In genomic region chr8:10172278-10172677, GRCm38 (mm10) we compare ENCODE assay signal across 23 mouse cellular contexts. TPM values are rescaled to one million over a fixed set of nuclear protein-coding genes. Genes with fewer than 3 reads are reported as not detected.
DNase-seq lines count a peak whose midpoint lies in the region; ATAC-seq and TF ChIP-seq lines count a peak whose summit lies in the region.
"Had no signal": no experiment of that assay in that cellular context is flagged by ENCODE, and none has a peak within 500 bp of the region (broad histone marks: within the 10 kb centered on the region; RNA-seq: fewer than 3 reads in every experiment).

No protein-coding gene starts in this region.

- ATAC-seq in forebrain, embryonic 13.5 days, result no peak
- ATAC-seq in hindbrain, embryonic 15.5 days (ENCODE audit: low FRiP score, low read depth), result no peak
- no peak for ATAC-seq in hindbrain, embryonic 14.5 days (ENCODE audit: low FRiP score)
- ATAC-seq in megakaryocyte progenitor cell, adult 5-6 weeks (replicated peaks; ENCODE audit: poor library complexity), result peak; percentile 69
- ATAC-seq in CD4-positive, CD25-positive, alpha-beta regulatory T cell, adult 4 months, result no peak
- ATAC-seq: forebrain, embryonic 16.5 days; inflammation-experienced regulatory T-cells, adult 6 months; intestine, postnatal 0 days had no signal

- no peaks in the 10 kb centered on the region for H3K9me3 ChIP-seq in forebrain, embryonic 10.5 days
- H3K9me3 ChIP-seq in forebrain, embryonic 13.5 days (replicated peaks), result no peaks in the 10 kb centered on the region
- no peaks in the 10 kb centered on the region for H3K9me3 ChIP-seq in hindbrain, embryonic 15.5 days
- no peaks in the 10 kb centered on the region for H3K9me3 ChIP-seq in hindbrain, embryonic 14.5 days (ENCODE audit: control insufficient read depth, low read length)
- H3K9me3 ChIP-seq: embryonic facial prominence, embryonic 10.5 days; heart, embryonic 15.5 days; hindbrain, embryonic 13.5 days had no signal

- H3K27me3 ChIP-seq in forebrain, embryonic 10.5 days (ENCODE audit: poor library complexity, severe bottlenecking), result no peaks in the 10 kb centered on the region; the same call in 1 of the 2 replicates
- no peaks in the 10 kb centered on the region for H3K27me3 ChIP-seq in forebrain, embryonic 13.5 days
- no peaks in the 10 kb centered on the region for H3K27me3 ChIP-seq in hindbrain, embryonic 15.5 days
- no peaks in the 10 kb centered on the region for H3K27me3 ChIP-seq in hindbrain, embryonic 14.5 days (ENCODE audit: control insufficient read depth, insufficient read depth, low read length)
- H3K27me3 ChIP-seq: heart, embryonic 15.5 days; hindbrain, embryonic 13.5 days had no signal

- intact Hi-C loops in left cerebral cortex, postnatal 36 days (cut with DNase I), result no loop called here

- no peak for DNase-seq in forebrain, embryonic 10.5 days (ENCODE audit: extremely low spot score, low spot score)
- DNase-seq in hindbrain, embryonic 14.5 days (ENCODE audit: low spot score), result no peak
- DNase-seq in left cerebral cortex, postnatal 36 days (ENCODE audit: low spot score in 2 of 2), result no peak
- DNase-seq: adrenal gland, postnatal 14 days; B cell, adult 2 months; cerebellum, adult 18-20 months; cerebellum, adult 9-11 months; cerebellum, postnatal 36 days; gastrocnemius, postnatal 14 days; heart, postnatal 14 days had no signal

- TF ChIP-seq POLR2A in bone marrow macrophage, adult 2 months (IDR thresholded peaks at IDR 0.05; ENCODE audit: borderline replicate concordance, low read depth, low read length), result no peak

- TF ChIP-seq CTCF in bone marrow macrophage, adult 2 months (IDR thresholded peaks at IDR 0.05; ENCODE audit: low read depth, low read length), result no peak

- H3K36me3 ChIP-seq in forebrain, embryonic 10.5 days (replicated peaks), result no peaks in the 10 kb centered on the region
- no peaks in the 10 kb centered on the region for H3K36me3 ChIP-seq in forebrain, embryonic 13.5 days (ENCODE audit: poor library complexity, severe bottlenecking)
- H3K36me3 ChIP-seq in hindbrain, embryonic 15.5 days, result no peaks in the 10 kb centered on the region
- H3K36me3 ChIP-seq in hindbrain, embryonic 14.5 days (replicated peaks; ENCODE audit: control insufficient read depth, insufficient read depth), result no peaks in the 10 kb centered on the region
- H3K36me3 ChIP-seq: embryonic facial prominence, embryonic 10.5 days; heart, embryonic 15.5 days; hindbrain, embryonic 13.5 days had no signal

- H3K4me2 ChIP-seq in forebrain, embryonic 13.5 days, result no peak overlapping the region
- no peak overlapping the region for H3K4me2 ChIP-seq in hindbrain, embryonic 15.5 days
- no peak overlapping the region for H3K4me2 ChIP-seq in hindbrain, embryonic 14.5 days (replicated peaks)
- H3K4me2 ChIP-seq: heart, embryonic 11.5 days; heart, embryonic 15.5 days; hindbrain, embryonic 13.5 days had no signal

- 93% methylated on average over 3 of the region's 3 CpGs for WGBS in forebrain, embryonic 10.5 days
- WGBS in forebrain, embryonic 13.5 days, result 90% methylated on average over 3 of the region's 3 CpGs
- 87% methylated on average over 3 of the region's 3 CpGs for whole genome bisulfite sequencing in hindbrain, embryonic 15.5 days
- WGBS in hindbrain, embryonic 14.5 days, result 87% methylated on average over 3 of the region's 3 CpGs

- no peak overlapping the region for H3K4me3 ChIP-seq in forebrain, embryonic 10.5 days
- no peak overlapping the region for H3K4me3 ChIP-seq in forebrain, embryonic 13.5 days
- no peak overlapping the region for H3K4me3 ChIP-seq in hindbrain, embryonic 15.5 days
- no peak overlapping the region for H3K4me3 ChIP-seq in hindbrain, embryonic 14.5 days (replicated peaks; ENCODE audit: low read length)
- no peak overlapping the region for H3K4me3 ChIP-seq in bone marrow macrophage, adult 2 months (ENCODE audit: insufficient read depth, low read length)
- H3K4me3 ChIP-seq: embryonic facial prominence, embryonic 10.5 days; heart, embryonic 15.5 days; hindbrain, embryonic 13.5 days had no signal

- H3K4me1 ChIP-seq in forebrain, embryonic 10.5 days, result peaks cover 39% of the 10 kb centered on the region
- H3K4me1 ChIP-seq in forebrain, embryonic 13.5 days, result peaks cover 30% of the 10 kb centered on the region
- H3K4me1 ChIP-seq in hindbrain, embryonic 15.5 days (replicated peaks), result peaks cover 28% of the 10 kb centered on the region
- H3K4me1 ChIP-seq in hindbrain, embryonic 14.5 days (replicated peaks; ENCODE audit: control insufficient read depth, insufficient read depth, low read length), result peaks cover 18% of the 10 kb centered on the region
- H3K4me1 ChIP-seq in bone marrow macrophage, adult 2 months (ENCODE audit: control insufficient read depth, insufficient read depth, low read length), result peaks cover 68% of the 10 kb centered on the region
- H3K4me1 ChIP-seq: heart, embryonic 15.5 days had no signal

- no peak overlapping the region for H3K9ac ChIP-seq in forebrain, embryonic 13.5 days
- no peak overlapping the region for H3K9ac ChIP-seq in hindbrain, embryonic 15.5 days
- H3K9ac ChIP-seq in hindbrain, embryonic 14.5 days, result no peak overlapping the region
- H3K9ac ChIP-seq: heart, embryonic 15.5 days; hindbrain, embryonic 13.5 days had no signal

- 0 out of 2 replicates have a peak overlapping the region, but pooled peaks have one; percentile 36 for H3K27ac ChIP-seq in forebrain, embryonic 10.5 days
- H3K27ac ChIP-seq in forebrain, embryonic 13.5 days, result no peak overlapping the region
- peak overlapping the region; percentile 30; the same call in 1 of the 2 replicates for H3K27ac ChIP-seq in hindbrain, embryonic 15.5 days (replicated peaks)
- H3K27ac ChIP-seq in hindbrain, embryonic 14.5 days, result no peak overlapping the region
- H3K27ac ChIP-seq in bone marrow macrophage, adult 2 months (ENCODE audit: insufficient read depth, low read depth, low read length), result peak overlapping the region; percentile 45
- H3K27ac ChIP-seq: embryonic facial prominence, embryonic 10.5 days; heart, embryonic 15.5 days had no signal

RNA-seq across cellular contexts. Expression of gene Myo16, which starts 18.6 kb away (rescaled TPM):
- polyA plus RNA-seq in forebrain, embryonic 10.5 days (2016; fragmentation: Nextera tagmentation; extraction: Ambion mirVana), result 0.50 and 0.64 TPM in 2 replicates
- 2.0 and 2.6 TPM in 2 replicates for polyA plus RNA-seq in forebrain, embryonic 13.5 days (2015; fragmentation: Nextera tagmentation; extraction: Ambion mirVana)
- 4.6 and 5.5 TPM in 2 replicates for polyA plus RNA-seq in hindbrain, embryonic 15.5 days (2015; fragmentation: Nextera tagmentation; extraction: Ambion mirVana)
- polyA plus RNA-seq in hindbrain, embryonic 14.5 days (2014; fragmentation: Nextera tagmentation; extraction: Ambion mirVana), result 6.7 and 7.3 TPM in 2 replicates
- polyA plus RNA-seq in bone marrow macrophage, adult 2 months (2012; ENCODE audit: insufficient read depth, insufficient read length, missing spikeins), result not detected in 2 replicates
- total RNA-seq in megakaryocyte progenitor cell, adult 5-6 weeks (2015), result not detected in 2 replicates
- 0.07 TPM in 1 of 2 replicates, not detected in the other for total RNA-seq in megakaryocyte progenitor cell, adult 5-6 weeks (2017)
- total RNA-seq in left cerebral cortex, postnatal 36 days (2021), result 10 to 100 TPM; 31.3 to 39.1 TPM
- polyA plus RNA-seq in CD4-positive, CD25-positive, alpha-beta regulatory T cell, adult 4 months (2017; shearing (Covaris generic)), result not detected
- total RNA-seq: adrenal gland, postnatal 14 days; MEL had no signal
- polyA plus RNA-seq: inflammation-experienced regulatory T-cells, adult 6 months; intestine, postnatal 0 days had no signal

Comparison
In these comparisons a context has a peak if more than half of its experiments do, and no peak if none do; other contexts are left out.
1. H3K27ac ChIP-seq: peak in forebrain, embryonic 10.5 days (single experiment), hindbrain, embryonic 15.5 days (single experiment) and bone marrow macrophage, adult 2 months (single experiment); none in forebrain, embryonic 13.5 days (single experiment) and hindbrain, embryonic 14.5 days (single experiment).